Mouse (Mus musculus) adrenal gland, postnatal 0 days (tissue): ENCODE results near the gene Mrps10. TPM values are rescaled to one million over a fixed set of nuclear protein-coding genes. Genes with fewer than 3 reads are reported as not detected.

Source experiments
- polyA plus RNA-seq: library from polyadenylated mRNA; unstranded; fragments of >200 nt; fragmentation: Nextera tagmentation; extraction: Ambion mirVana; gene quantifications from 2 replicates; pipeline ENCODE4 v1.2.1, GENCODE M21; 2015

Mrps10 gene
- polyA plus RNA-seq = 103 and 145 TPM in 2 replicates

GRCm38 (mm10) chr17:47368401-47369086 is at the start of gene Mrps10:
Mrps10 (plus strand) TSS chr17:47368887.

GRCm38 (mm10) chr17:47385145-47385544 is 16.5 kb downstream of the Mrps10 start, which contains the start of gene Guca1b:
Guca1b (plus strand) TSS chr17:47385393.

GRCm38 (mm10) chr17:47400451-47400850 is 31.8 kb downstream of the Mrps10 start, which contains the start of gene Guca1a:
Guca1a (minus strand) TSS chr17:47400584.

Other genes with a start within 250 kb of the Mrps10 start
- 2.4 and 5.6 TPM in 2 replicates for gene Guca1b, start 16.5 kb downstream of the Mrps10 start, polyA plus RNA-seq
- gene Guca1a, start 31.7 kb downstream of the Mrps10 start, polyA plus RNA-seq = 11.8 and 15.1 TPM in 2 replicates
- gene AI661453, start 67.7 kb downstream of the Mrps10 start, polyA plus RNA-seq = 0.81 and 1.0 TPM in 2 replicates
- 0.55 and 0.80 TPM in 2 replicates for gene 1700001C19Rik, start 68.5 kb downstream of the Mrps10 start, polyA plus RNA-seq
- gene Taf8, start 133.4 kb downstream of the Mrps10 start, polyA plus RNA-seq = 17.5 and 18.9 TPM in 2 replicates
- 253 and 255 TPM in 2 replicates for gene Ccnd3, start 136.2 kb downstream of the Mrps10 start, polyA plus RNA-seq
- 7.3 and 8.6 TPM in 2 replicates for gene Bysl, start 242.6 kb downstream of the Mrps10 start, polyA plus RNA-seq
- gene Med20, start 242.7 kb downstream of the Mrps10 start, polyA plus RNA-seq = 35.5 and 38.7 TPM in 2 replicates
- 2.7 and 4.8 TPM in 2 replicates for gene Gm20517, start 242.7 kb downstream of the Mrps10 start, polyA plus RNA-seq